Mouse (Mus musculus) liver, embryonic 11.5 days (tissue): ENCODE data around the gene Crybb2. TPM values are rescaled to one million over a fixed set of nuclear protein-coding genes. Genes with fewer than 3 reads are reported as not detected.

Experiments used
- ATAC-seq: fragments of 200-750 bp; cut with Nextera tagmentation; replicated peaks from 2 replicates; pipeline ENCODE4 v1.8.0; 2017; ENCODE audit warnings: moderate number of reproducible peaks, mild to moderate bottlenecking, moderate TSS enrichment, moderate library complexity; ENCODE audit not compliant: low FRiP score
- DNase-seq: peaks from one replicate; pipeline ENCODE4 v3.0.0-alpha.2; 2017; ENCODE audit warnings: low spot score
- H3K27ac ChIP-seq: fragments of 300-500 bp; sonication (generic); 2 replicates; pipeline ENCODE4 v1.5.1; 2014; ENCODE audit warnings: mild to moderate bottlenecking, low read depth, low read length, control low read depth
- H3K27me3 ChIP-seq: fragments of 300-500 bp; sonication (generic); replicated peaks from 2 replicates; pipeline ENCODE4 v1.6.1; 2014; ENCODE audit warnings: low read length, mixed read lengths; ENCODE audit not compliant: control insufficient read depth, insufficient read depth
- H3K36me3 ChIP-seq: fragments of 300-500 bp; sonication (generic); 2 replicates; pipeline ENCODE4 v1.6.1; 2014; ENCODE audit warnings: mild to moderate bottlenecking, low read length, moderate library complexity, mixed read lengths; ENCODE audit not compliant: control insufficient read depth, insufficient read depth
- H3K4me1 ChIP-seq: fragments of 300-500 bp; sonication (generic); replicated peaks from 2 replicates; pipeline ENCODE4 v1.6.1; 2014; ENCODE audit warnings: low read length, mixed read lengths; ENCODE audit not compliant: control insufficient read depth, insufficient read depth
- H3K4me2 ChIP-seq: fragments of 300-500 bp; sonication (generic); 2 replicates; pipeline ENCODE4 v1.6.1; 2014; ENCODE audit warnings: mild to moderate bottlenecking, control low read depth, moderate library complexity
- H3K4me3 ChIP-seq: fragments of 300-500 bp; sonication (generic); 2 replicates; pipeline ENCODE4 v1.5.1; 2014; ENCODE audit warnings: low read depth, low read length, control low read depth
- H3K9ac ChIP-seq: fragments of 300-500 bp; sonication (generic); 2 replicates; pipeline ENCODE4 v1.6.1; 2014; ENCODE audit warnings: low read depth, low read length, control low read depth
- H3K9me3 ChIP-seq: fragments of 300-500 bp; sonication (generic); 2 replicates; pipeline ENCODE4 v1.6.1; 2016; ENCODE audit warnings: low read length, inconsistent platforms, mixed read lengths; ENCODE audit not compliant: control insufficient read depth
- WGBS: fragments of 180-500 bp; shearing (Covaris S2); extraction: QIAGEN DNeasy Blood & Tissue Kit; methylation state at CpG from one replicate; pipeline ENCODE4 v1.1.7; 2014; 5-methylcytosine and 5-hydroxymethylcytosine counted together
- polyA plus RNA-seq: library from polyadenylated mRNA; unstranded; fragments of >200 nt; fragmentation: Nextera tagmentation; extraction: Ambion mirVana; gene quantifications from 2 replicates; pipeline ENCODE4 v1.2.1, GENCODE M21; 2014

The Crybb2 gene
- polyA plus RNA-seq, 1 experiment from 2014 or later, result not detected

- ATAC-seq, result no peak
- Histone ChIP-seq H3K36me3 (peaks cover 2% of the 10 kb centered on the region; the same call in 1 of the 2 replicates), H3K9me3 (0 out of 2 replicates have a peak, but pooled peaks cover 3% of the 10 kb centered on the region), H3K4me3 (no peak overlapping the region), H3K9ac (no peak overlapping the region), H3K4me1 (no peaks in the 10 kb centered on the region), H3K27ac (no peak overlapping the region), H3K4me2 (no peak overlapping the region), H3K27me3 (no peaks in the 10 kb centered on the region)
- WGBS, result 82% methylated on average over 12 of the region's 12 CpGs
- DNase-seq, result no peak
Observed at GRCm38 (mm10) chr5:113086439-113086838, 16.5 kb upstream of the Crybb2 start.

DNA sequence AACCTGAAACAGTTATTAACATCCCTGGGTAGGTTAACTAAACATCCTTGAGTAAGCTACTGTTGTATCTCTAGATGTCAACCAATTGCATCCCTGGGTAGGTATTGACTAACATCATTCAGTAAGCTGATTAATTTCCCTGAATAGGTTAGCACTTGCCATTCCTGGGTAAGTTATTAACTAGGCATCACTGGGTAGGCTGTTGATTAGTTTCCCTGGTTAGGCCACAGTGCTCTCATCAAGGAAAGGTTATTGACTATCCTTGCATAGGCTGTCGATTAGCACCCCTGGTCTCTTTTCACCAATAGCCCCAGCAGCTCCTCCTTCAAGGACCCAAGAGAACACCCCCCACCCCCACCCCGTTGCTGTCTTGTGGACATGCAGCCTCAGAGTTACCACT lies 16.0 kb upstream of the Crybb2 start:
- 64% methylated on average over 2 of the region's 2 CpGs for WGBS
- H3K36me3 ChIP-seq, result peaks cover 2% of the 10 kb centered on the region; the same call in 1 of the 2 replicates
- no peak overlapping the region for H3K4me2 ChIP-seq
- DNase-seq (no peak), ATAC-seq (no peak)
- H3K4me1 ChIP-seq, result no peaks in the 10 kb centered on the region
- no peak overlapping the region for H3K4me3 ChIP-seq
- no peak overlapping the region for H3K27ac ChIP-seq
- 0 out of 2 replicates have a peak, but pooled peaks cover 3% of the 10 kb centered on the region for H3K9me3 ChIP-seq
- H3K9ac ChIP-seq, result no peak overlapping the region
- no peaks in the 10 kb centered on the region for H3K27me3 ChIP-seq

- DNase-seq (no peak), ATAC-seq (0 out of 2 replicates have a peak, but pooled peaks have one; percentile 18)
- Histone ChIP-seq H3K27me3 (no peaks in the 10 kb centered on the region), H3K27ac (no peak overlapping the region), H3K4me2 (no peak overlapping the region), H3K4me1 (no peaks in the 10 kb centered on the region), H3K9ac (no peak overlapping the region), H3K9me3 (0 out of 2 replicates have a peak, but pooled peaks cover 3% of the 10 kb centered on the region), H3K36me3 (peaks cover 2% of the 10 kb centered on the region; the same call in 1 of the 2 replicates), H3K4me3 (no peak overlapping the region)
- 82% methylated on average over 2 of the region's 2 CpGs for WGBS
Observed at GRCm38 (mm10) chr5:113084309-113084708, 14.4 kb upstream of the Crybb2 start.

- no peak for ATAC-seq
- WGBS, result 63% methylated on average over 19 of the region's 19 CpGs
- Histone ChIP-seq H3K27ac (no peak overlapping the region), H3K27me3 (no peaks in the 10 kb centered on the region; the same call in 1 of the 2 replicates), H3K4me1 (no peaks in the 10 kb centered on the region), H3K9me3 (0 out of 2 replicates have a peak, but pooled peaks cover 3% of the 10 kb centered on the region), H3K9ac (no peak overlapping the region), H3K4me2 (no peak overlapping the region), H3K4me3 (no peak overlapping the region), H3K36me3 (no peaks in the 10 kb centered on the region)
- no peak for DNase-seq
Observed at GRCm38 (mm10) chr5:113082356-113083168, 12.6 kb upstream of the Crybb2 start.

DNA sequence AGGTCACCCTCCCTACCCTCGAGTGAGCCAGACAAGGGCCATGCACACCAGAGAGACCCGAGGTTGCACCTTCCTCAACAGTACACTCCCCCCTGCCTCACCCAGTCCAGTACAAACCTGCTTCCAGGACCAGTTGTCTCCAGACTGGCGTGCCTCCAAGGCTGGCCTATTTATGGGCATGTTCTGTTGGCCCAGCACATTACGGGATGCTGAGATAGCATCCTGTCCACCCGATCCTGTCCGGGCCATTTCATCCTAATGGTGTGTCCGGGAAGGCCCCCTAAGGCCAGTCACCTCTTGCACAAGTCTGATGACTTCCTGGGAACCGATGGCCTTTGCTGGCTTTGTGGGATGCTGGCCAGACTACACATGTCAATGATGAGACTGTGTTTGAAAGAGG lies 11.5 kb upstream of the Crybb2 start, which contains the start of gene Crybb3:
Crybb3 (minus strand) TSS at position 146 of the 400 bp plus-strand sequence.
- ATAC-seq (no peak), DNase-seq (no peak)
- no peak within 1 kb of the TSS for H3K4me3 ChIP-seq
- no peaks in the 10 kb centered on the region for H3K4me1 ChIP-seq
- H3K27me3 ChIP-seq, result no peaks in the 10 kb centered on the region; the same call in 1 of the 2 replicates
- 0 out of 2 replicates have a peak, but pooled peaks cover 3% of the 10 kb centered on the region for H3K9me3 ChIP-seq
- no peaks in the 10 kb centered on the region for H3K36me3 ChIP-seq
- H3K4me2 ChIP-seq, result no peak within 1 kb of the TSS
- H3K27ac ChIP-seq, result no peak within 1 kb of the TSS
- no peak within 1 kb of the TSS for H3K9ac ChIP-seq
- 77% methylated on average over 8 of the region's 8 CpGs for WGBS

- no peak overlapping the region for H3K4me2 ChIP-seq
- H3K9ac ChIP-seq, result no peak overlapping the region
- H3K36me3 ChIP-seq, result no peaks in the 10 kb centered on the region
- no peaks in the 10 kb centered on the region; the same call in 1 of the 2 replicates for H3K27me3 ChIP-seq
- H3K9me3 ChIP-seq, result 0 out of 2 replicates have a peak, but pooled peaks cover 3% of the 10 kb centered on the region
- no peaks in the 10 kb centered on the region for H3K4me1 ChIP-seq
- ATAC-seq (no peak), DNase-seq (no peak)
- no peak overlapping the region for H3K4me3 ChIP-seq
- 90% methylated on average over 9 of the region's 9 CpGs for WGBS
- no peak overlapping the region for H3K27ac ChIP-seq
Observed at GRCm38 (mm10) chr5:113081020-113081419, 11.1 kb upstream of the Crybb2 start.

GRCm38 (mm10) chr5:113079783-113080182 lies 9.9 kb upstream of the Crybb2 start:
- Histone ChIP-seq H3K4me1 (no peaks in the 10 kb centered on the region), H3K27me3 (no peaks in the 10 kb centered on the region; the same call in none of the 2 replicates), H3K4me2 (peak overlapping the region; percentile 22; the same call in 1 of the 2 replicates), H3K36me3 (no peaks in the 10 kb centered on the region), H3K27ac (no peak overlapping the region), H3K9ac (no peak overlapping the region), H3K9me3 (0 out of 2 replicates have a peak, but pooled peaks cover 3% of the 10 kb centered on the region), H3K4me3 (no peak overlapping the region)
- ATAC-seq, result no peak
- WGBS, result 22% methylated on average over 21 of the region's 21 CpGs
- no peak for DNase-seq

DNA sequence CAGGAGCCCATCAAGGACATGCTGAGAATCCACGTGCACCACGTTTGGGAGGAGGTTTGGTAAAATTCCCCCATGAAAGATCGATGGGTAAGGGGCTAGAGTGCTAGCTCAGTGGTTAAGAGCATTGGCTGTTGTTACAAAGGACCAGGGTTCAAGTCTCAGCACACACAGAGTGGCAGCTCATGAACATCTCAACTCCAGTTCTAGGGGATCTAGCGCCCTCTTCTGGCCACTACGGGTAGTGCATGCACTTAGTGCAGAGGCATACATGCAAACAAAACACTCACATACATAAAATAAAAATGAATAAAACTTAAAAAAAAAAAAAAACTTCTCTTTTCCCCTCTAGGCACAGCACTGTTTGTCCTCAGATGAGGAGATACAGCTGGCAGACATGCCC lies 8.8 kb upstream of the Crybb2 start:
- H3K9me3 ChIP-seq, result no peaks in the 10 kb centered on the region
- H3K27me3 ChIP-seq, result no peaks in the 10 kb centered on the region; the same call in none of the 2 replicates
- no peak overlapping the region for H3K9ac ChIP-seq
- H3K27ac ChIP-seq, result no peak overlapping the region
- no peaks in the 10 kb centered on the region for H3K4me1 ChIP-seq
- no peaks in the 10 kb centered on the region for H3K36me3 ChIP-seq
- H3K4me2 ChIP-seq, result no peak overlapping the region
- 57% methylated on average over 5 of the region's 5 CpGs for WGBS
- no peak for ATAC-seq
- DNase-seq, result no peak
- no peak overlapping the region for H3K4me3 ChIP-seq
